Mouse (Mus musculus): ENCODE results near the gene Rara. TPM values are rescaled to one million over a fixed set of nuclear protein-coding genes. Genes with fewer than 3 reads are reported as not detected.
A peak's percentile ranks its signal among the peaks of the same experiment; 100 is the strongest.
"Not testable (repeated sequence)": the region's sequence is repeated elsewhere in the genome, so short reads cannot be mapped to it uniquely, and the experiment has no call there.

Gene Rara
- polyA plus RNA-seq, 1 experiment from 2014 or later: 3.4 TPM

GRCm38 (mm10) chr11:98907437-98908173 is 20.0 kb upstream of the Rara start, which contains the start of gene Cdc6:
Gene Cdc6 (plus strand): TSS chr11:98907801.
- H3K36me3 ChIP-seq: peaks cover 42% of the 10 kb centered on the region
- H3K27me3 ChIP-seq: no peaks in the 10 kb centered on the region
- peak within 1 kb of the TSS; percentile 89 for H3K4me3 ChIP-seq (replicated peaks)
- under 1% methylated on average over 49 of the region's 49 CpGs for WGBS (ENCODE audit: insufficient replicate concordance)
- peak; percentile 99 for DNase-seq
- H3K9ac ChIP-seq: peak within 1 kb of the TSS; percentile 91
- ATAC-seq (ENCODE audit: low read depth): peak; percentile 87
- peak within 1 kb of the TSS; percentile 96 for H3K4me2 ChIP-seq
- no peaks in the 10 kb centered on the region for H3K9me3 ChIP-seq (replicated peaks)
- H3K27ac ChIP-seq: peak within 1 kb of the TSS; percentile 98
- peaks cover 89% of the 10 kb centered on the region for H3K4me1 ChIP-seq (replicated peaks)

- Histone ChIP-seq H3K27me3 (no peaks in the 10 kb centered on the region), H3K9ac (peak overlapping the region; percentile 91), H3K4me2 (peak overlapping the region; percentile 96), H3K27ac (peak overlapping the region; percentile 95), H3K9me3 (replicated peaks) (no peaks in the 10 kb centered on the region), H3K4me3 (replicated peaks) (peak overlapping the region; percentile 89), H3K36me3 (peaks cover 62% of the 10 kb centered on the region), H3K4me1 (replicated peaks) (peaks cover 86% of the 10 kb centered on the region)
- DNase-seq (peak; percentile 60), ATAC-seq (ENCODE audit: low read depth) (no peak)
- WGBS (ENCODE audit: insufficient replicate concordance): 28% methylated on average over 6 of the region's 6 CpGs
Measured at GRCm38 (mm10) chr11:98909654-98910053, 18.0 kb upstream of the Rara start.

- Histone ChIP-seq H3K27ac (peak overlapping the region; percentile 95), H3K36me3 (peaks cover 70% of the 10 kb centered on the region)
Measured at GRCm38 (mm10) chr11:98910415-98910814, 17.2 kb upstream of the Rara start.

GRCm38 (mm10) chr11:98911498-98911897 is 16.1 kb upstream of the Rara start:
- ATAC-seq (ENCODE audit: low read depth) (peak; percentile 61), DNase-seq (peak; percentile 65)
- H3K36me3 ChIP-seq: peaks cover 81% of the 10 kb centered on the region
- no peaks in the 10 kb centered on the region for H3K27me3 ChIP-seq
- peak overlapping the region; percentile 91 for H3K9ac ChIP-seq
- H3K4me3 ChIP-seq (replicated peaks): peak overlapping the region; percentile 89
- peak overlapping the region; percentile 95 for H3K27ac ChIP-seq
- H3K4me2 ChIP-seq: peak overlapping the region; percentile 96
- H3K4me1 ChIP-seq (replicated peaks): peaks cover 78% of the 10 kb centered on the region
- 29% methylated on average over 5 of the region's 5 CpGs for WGBS (ENCODE audit: insufficient replicate concordance)
- no peaks in the 10 kb centered on the region for H3K9me3 ChIP-seq (replicated peaks)

More at GRCm38 (mm10) chr11:98910415-98910814, 17.2 kb upstream of the Rara start:
- 87% methylated on average over 11 of the region's 11 CpGs for WGBS (ENCODE audit: insufficient replicate concordance)
- no peak for DNase-seq
- Histone ChIP-seq H3K4me1 (replicated peaks) (peaks cover 82% of the 10 kb centered on the region), H3K4me2 (peak overlapping the region; percentile 96), H3K4me3 (replicated peaks) (peak overlapping the region; percentile 89), H3K9ac (peak overlapping the region; percentile 91), H3K9me3 (replicated peaks) (no peaks in the 10 kb centered on the region), H3K27me3 (no peaks in the 10 kb centered on the region)
- ATAC-seq (ENCODE audit: low read depth): no peak

- 81% methylated on average over 11 of the region's 11 CpGs for WGBS (ENCODE audit: insufficient replicate concordance)
- no peak for ATAC-seq (ENCODE audit: low read depth)
- H3K9ac ChIP-seq: no peak overlapping the region
- no peak overlapping the region for H3K4me3 ChIP-seq (replicated peaks)
- peaks cover 86% of the 10 kb centered on the region for H3K4me1 ChIP-seq (replicated peaks)
- H3K27ac ChIP-seq: no peak overlapping the region
- H3K4me2 ChIP-seq: no peak overlapping the region
- H3K9me3 ChIP-seq (replicated peaks): no peaks in the 10 kb centered on the region
- DNase-seq: no peak
- H3K36me3 ChIP-seq: peaks cover 100% of the 10 kb centered on the region
- H3K27me3 ChIP-seq: no peaks in the 10 kb centered on the region
Measured at GRCm38 (mm10) chr11:98914196-98914595, 13.4 kb upstream of the Rara start.

GRCm38 (mm10) chr11:98916376-98916775 is 11.2 kb upstream of the Rara start:
- not testable (repeated sequence) for H3K4me3 ChIP-seq (replicated peaks); H3K9ac ChIP-seq; H3K27me3 ChIP-seq; ATAC-seq (ENCODE audit: low read depth); DNase-seq; H3K27ac ChIP-seq; H3K9me3 ChIP-seq (replicated peaks); H3K4me2 ChIP-seq
- peaks cover 100% of the 10 kb centered on the region for H3K36me3 ChIP-seq
- 83% methylated on average over 3 of the region's 3 CpGs for WGBS (ENCODE audit: insufficient replicate concordance)
- H3K4me1 ChIP-seq (replicated peaks): peaks cover 65% of the 10 kb centered on the region

- ATAC-seq (ENCODE audit: low read depth): no peak
- H3K36me3 ChIP-seq: peaks cover 100% of the 10 kb centered on the region
- WGBS (ENCODE audit: insufficient replicate concordance): 49% methylated on average over 13 of the region's 13 CpGs
Measured at GRCm38 (mm10) chr11:98917428-98918005, 10.1 kb upstream of the Rara start.

GRCm38 (mm10) chr11:98918231-98918630 is 9.4 kb upstream of the Rara start:
- H3K4me3 ChIP-seq (replicated peaks): no peak overlapping the region
- peak; percentile 16; the same call in 1 of the 2 replicates for ATAC-seq (ENCODE audit: low read depth)
- peaks cover 62% of the 10 kb centered on the region for H3K4me1 ChIP-seq (replicated peaks)
- no peaks in the 10 kb centered on the region for H3K27me3 ChIP-seq
- WGBS (ENCODE audit: insufficient replicate concordance): 52% methylated on average over 9 of the region's 9 CpGs
- no peak overlapping the region for H3K4me2 ChIP-seq
- peaks cover 100% of the 10 kb centered on the region for H3K36me3 ChIP-seq
- no peak for DNase-seq
- no peak overlapping the region for H3K9ac ChIP-seq
- H3K9me3 ChIP-seq (replicated peaks): no peaks in the 10 kb centered on the region
- peak overlapping the region; percentile 44; the same call in 1 of the 2 replicates for H3K27ac ChIP-seq

More at GRCm38 (mm10) chr11:98917428-98918005, 10.1 kb upstream of the Rara start:
- no peak overlapping the region for H3K4me3 ChIP-seq (replicated peaks)
- no peak overlapping the region for H3K4me2 ChIP-seq
- H3K4me1 ChIP-seq (replicated peaks): peaks cover 61% of the 10 kb centered on the region
- no peak overlapping the region for H3K9ac ChIP-seq
- no peaks in the 10 kb centered on the region for H3K9me3 ChIP-seq (replicated peaks)
- H3K27ac ChIP-seq: peak overlapping the region; percentile 44
- no peak for DNase-seq
- no peaks in the 10 kb centered on the region for H3K27me3 ChIP-seq

- WGBS (ENCODE audit: insufficient replicate concordance): 92% methylated on average over 11 of the region's 11 CpGs
- H3K4me3 ChIP-seq (replicated peaks): no peak overlapping the region
- no peaks in the 10 kb centered on the region for H3K27me3 ChIP-seq
- H3K4me1 ChIP-seq (replicated peaks): peaks cover 62% of the 10 kb centered on the region
- no peak overlapping the region for H3K9ac ChIP-seq
- H3K9me3 ChIP-seq (replicated peaks): no peaks in the 10 kb centered on the region
- H3K4me2 ChIP-seq: no peak overlapping the region
- no peak for DNase-seq
- peaks cover 100% of the 10 kb centered on the region for H3K36me3 ChIP-seq
- ATAC-seq (ENCODE audit: low read depth): no peak
- no peak overlapping the region for H3K27ac ChIP-seq
Measured at GRCm38 (mm10) chr11:98919009-98919408, 8.6 kb upstream of the Rara start.

- H3K9me3 ChIP-seq (replicated peaks); H3K27ac ChIP-seq; H3K4me3 ChIP-seq (replicated peaks); ATAC-seq (ENCODE audit: low read depth); H3K9ac ChIP-seq; H3K27me3 ChIP-seq; DNase-seq; H3K4me2 ChIP-seq: not testable (repeated sequence)
- Histone ChIP-seq H3K4me1 (replicated peaks) (peaks cover 69% of the 10 kb centered on the region), H3K36me3 (peaks cover 79% of the 10 kb centered on the region)
- 76% methylated on average over 15 of the region's 15 CpGs for WGBS (ENCODE audit: insufficient replicate concordance)
Measured at GRCm38 (mm10) chr11:98921813-98922212, 5.8 kb upstream of the Rara start.

- not testable (repeated sequence) for H3K4me3 ChIP-seq (replicated peaks); ATAC-seq (ENCODE audit: low read depth); H3K27ac ChIP-seq; H3K9me3 ChIP-seq (replicated peaks); DNase-seq; H3K27me3 ChIP-seq; H3K9ac ChIP-seq; H3K4me2 ChIP-seq
- Histone ChIP-seq H3K4me1 (replicated peaks) (peaks cover 66% of the 10 kb centered on the region), H3K36me3 (peaks cover 74% of the 10 kb centered on the region)
- 76% methylated on average over 10 of the region's 10 CpGs for WGBS (ENCODE audit: insufficient replicate concordance)
Measured at GRCm38 (mm10) chr11:98922307-98922706, 5.3 kb upstream of the Rara start.
